Mouse (Mus musculus): ENCODE measurements at regions not wholly inside any gene's neighbourhood (a gene's known extent, or its start where the extent isn't known, plus 50 kb on each side); places are given as distances from the start of the nearest gene placed in this dataset.

GRCm38 (mm10) chr12:79988401-79989358 lies 124.1 kb downstream of the Zfp36l1 start:
- peak overlapping the region; percentile 97 for H3K27ac ChIP-seq (ENCODE audit: control insufficient read depth, low read depth, low read length)
- H3K79me2 ChIP-seq (ENCODE audit: control insufficient read depth, insufficient read depth, low read length, poor library complexity), result no peaks in the 10 kb centered on the region
- peaks cover 0 to 50% of the 10 kb centered on the region in 2 experiments; a peak in 2 of 4 replicates for H3K36me3 ChIP-seq (ENCODE audit: control insufficient read depth in 1 of 2, insufficient read depth in 2 of 2, low read length in 2 of 2)
- no peaks in the 10 kb centered on the region for H3K9me3 ChIP-seq (replicated peaks; ENCODE audit: insufficient read depth, low read length)
- peak overlapping the region; percentile 61 for H3K9ac ChIP-seq (ENCODE audit: control insufficient read depth, low read depth, low read length, poor library complexity, severe bottlenecking)
- no peaks in the 10 kb centered on the region for H3K27me3 ChIP-seq (ENCODE audit: control insufficient read depth in 1 of 2, insufficient read depth in 2 of 2, low read length in 2 of 2)
- peak; percentile 93 for DNase-seq (ENCODE audit: low read depth, low spot score)
- H3K4me3 ChIP-seq (ENCODE audit: control insufficient read depth in 1 of 2, insufficient read depth in 1 of 2, low read depth in 2 of 2, low read length in 2 of 2), result peak overlapping the region in 1 of 2 experiments; percentile 20; a peak in 2 of 4 replicates
- H3K4me1 ChIP-seq (ENCODE audit: control insufficient read depth in 1 of 2, insufficient read depth in 2 of 2, low read length in 2 of 2), result peaks cover 46 to 49% of the 10 kb centered on the region in 2 experiments
- TF ChIP-seq ETS1 (IDR thresholded peaks at IDR 0.05; ENCODE audit: low read depth, low read length) (peak; percentile 68), UBTF (IDR thresholded peaks at IDR 0.05; ENCODE audit: borderline replicate concordance, insufficient read depth, low read depth, low read length) (no peak), ZC3H11A (IDR thresholded peaks at IDR 0.05; ENCODE audit: low read depth, low read length) (no peak), JUND (IDR thresholded peaks at IDR 0.05; ENCODE audit: low read depth, low read length) (no peak), RAD21 (IDR thresholded peaks at IDR 0.05; ENCODE audit: low read depth, low read length) (no peak), ELF1 (IDR thresholded peaks at IDR 0.05; ENCODE audit: low read depth, low read length) (no peak), CHD2 (IDR thresholded peaks at IDR 0.05; ENCODE audit: low read length) (no peak), TBP (IDR thresholded peaks at IDR 0.05; ENCODE audit: low read depth, low read length) (0 out of 2 replicates have a peak, but pooled peaks have one; percentile 37), POLR2AphosphoS2 (IDR thresholded peaks at IDR 0.05; ENCODE audit: low read length) (no peak), ZKSCAN1 (IDR thresholded peaks at IDR 0.05; ENCODE audit: low read depth, low read length) (no peak), GATA1 (IDR thresholded peaks at IDR 0.05; ENCODE audit: low read depth, low read length) (peak; percentile 93), MYB (IDR thresholded peaks at IDR 0.05; ENCODE audit: low read depth, low read length) (peak; percentile 84), NRF1 (IDR thresholded peaks at IDR 0.05; ENCODE audit: insufficient read depth, low read depth, low read length, poor library complexity, severe bottlenecking) (no peak), RCOR1 (IDR thresholded peaks at IDR 0.05; ENCODE audit: low read depth, low read length) (peak; percentile 43), SMC3 (IDR thresholded peaks at IDR 0.05; ENCODE audit: low read depth, low read length) (peak; percentile 12; the same call in 1 of the 2 replicates), ZNF384 (IDR thresholded peaks at IDR 0.05; ENCODE audit: low read depth, low read length) (no peak), TAL1 (IDR thresholded peaks at IDR 0.05; ENCODE audit: low read length) (peak; percentile 95), ZMIZ1 (IDR thresholded peaks at IDR 0.05; ENCODE audit: low read depth, low read length) (no peak), CHD1 (IDR thresholded peaks at IDR 0.05; ENCODE audit: low read depth, low read length) (no peak), EP300 (IDR thresholded peaks at IDR 0.05; ENCODE audit: low read depth in 1 of 2, low read length in 2 of 2) (peak; percentile 86 to 93), MYC (IDR thresholded peaks at IDR 0.05; ENCODE audit: low read depth, low read length) (no peak), MAZ (IDR thresholded peaks at IDR 0.05; ENCODE audit: low read depth, low read length) (no peak), MEF2A (IDR thresholded peaks at IDR 0.05; ENCODE audit: extremely low read depth, insufficient replicate concordance, low read depth, low read length, poor library complexity, severe bottlenecking) (no peak), POLR2AphosphoS5 (IDR thresholded peaks at IDR 0.05; ENCODE audit: borderline replicate concordance, low read depth, low read length) (no peak), USF2 (IDR thresholded peaks at IDR 0.05; ENCODE audit: borderline replicate concordance in 1 of 2, insufficient read depth in 1 of 2, low read depth in 1 of 2, low read length in 2 of 2) (no peak), MAX (IDR thresholded peaks at IDR 0.05; ENCODE audit: low read length) (peak; percentile 42; the same call in 1 of the 2 replicates), MAFK (IDR thresholded peaks at IDR 0.05; ENCODE audit: borderline replicate concordance, low read depth, low read length) (no peak), POLR2A (IDR thresholded peaks at IDR 0.05; ENCODE audit: control insufficient read depth in 1 of 2, insufficient read depth in 1 of 2, low read depth in 1 of 2, low read length in 2 of 2, poor library complexity in 1 of 2) (peak in 1 of 2 experiments; percentile 40; a peak in 1 of 4 replicates), KAT2A (conservative IDR thresholded peaks at IDR 0.05; ENCODE audit: low read depth, low read length) (no peak), HCFC1 (IDR thresholded peaks at IDR 0.05; ENCODE audit: low read depth, low read length) (no peak; the same call in 1 of the 2 replicates), USF1 (IDR thresholded peaks at IDR 0.05; ENCODE audit: low read depth, low read length) (no peak), MXI1 (IDR thresholded peaks at IDR 0.05; ENCODE audit: low read depth, low read length) (peak; percentile 45; the same call in 1 of the 2 replicates), BHLHE40 (IDR thresholded peaks at IDR 0.05; ENCODE audit: borderline replicate concordance, low read depth, low read length) (no peak), SIN3A (IDR thresholded peaks at IDR 0.05; ENCODE audit: low read length) (peak; percentile 60), E2F4 (IDR thresholded peaks at IDR 0.05; ENCODE audit: borderline replicate concordance, low read depth, low read length) (no peak)
